Mouse (Mus musculus): ENCODE results near the gene Gpd1. TPM values are rescaled to one million over a fixed set of nuclear protein-coding genes. Genes with fewer than 3 reads are reported as not detected.

Gene Gpd1
- total and polyA plus RNA-seq, 3 experiments = 0.24 to 0.56 (median 0.25) TPM

DNA sequence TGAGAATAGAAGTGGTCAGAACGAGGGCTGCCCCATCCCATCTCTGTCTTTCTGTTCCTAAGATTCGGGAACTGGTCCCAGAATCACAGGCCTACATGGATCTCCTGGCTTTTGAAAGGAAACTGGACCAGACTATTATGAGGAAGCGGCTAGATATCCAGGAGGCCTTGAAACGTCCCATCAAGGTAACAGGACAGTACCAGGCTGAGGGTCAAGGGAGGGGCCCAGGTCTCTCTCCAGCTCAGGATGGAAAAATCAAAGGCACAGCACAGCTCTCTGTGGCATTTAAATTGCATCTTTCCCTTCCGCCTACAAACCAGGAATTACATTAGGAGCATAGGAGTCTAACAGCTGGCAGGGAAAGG lies 13.7 kb upstream of the Gpd1 start:
- peaks cover 31 to 49% of the 10 kb centered on the region in 2 experiments for H3K36me3 ChIP-seq (replicated peaks in 1 of 2; ENCODE audit: control insufficient read depth in 1 of 2, insufficient read depth in 1 of 2, low read length in 1 of 2)
- H3K9me3 ChIP-seq (replicated peaks; ENCODE audit: low read length) = no peaks in the 10 kb centered on the region
- no peak overlapping the region for H3K9ac ChIP-seq (ENCODE audit: insufficient read depth, low read depth)
- no peak overlapping the region for H3K27ac ChIP-seq (ENCODE audit: insufficient read depth, low read depth)
- no peak overlapping the region for H3K4me3 ChIP-seq (replicated peaks in 1 of 3; ENCODE audit: low read depth in 2 of 3, low read length in 2 of 3, poor library complexity in 1 of 3)
- in situ Hi-C loops (cut with MboI; ENCODE audit: low pct_ligation_motif_present, low pct_unique_long_range_greater_than_20kb, low sequenced_read_pairs) (no loop called here), dilution Hi-C loops (cut with MboI; ENCODE audit: extremely low pct_ligation_motif_present, extremely low pct_unique_long_range_greater_than_20kb, low sequenced_read_pairs) (no loop called here)
- no peaks in the 10 kb centered on the region; the same call in 1 of the 2 replicates for H3K79me2 ChIP-seq (replicated peaks; ENCODE audit: control insufficient read depth, extremely low read depth, insufficient read depth, poor library complexity, severe bottlenecking)
- no peak for TF ChIP-seq JUND (conservative IDR thresholded peaks at IDR 0.05; ENCODE audit: low read depth, low read length)
- TF ChIP-seq MAFK (IDR thresholded peaks at IDR 0.05; ENCODE audit: insufficient replicate concordance, low read length) = no peak
- no peak for TF ChIP-seq USF2 (conservative IDR thresholded peaks at IDR 0.05; ENCODE audit: low read depth, low read length)
- peaks cover under 1% of the 10 kb centered on the region for H3K27me3 ChIP-seq (replicated peaks)
- H3K4me2 ChIP-seq (ENCODE audit: insufficient read depth, low read depth, poor library complexity, severe bottlenecking) = no peak overlapping the region
- peaks cover 13 to 27% of the 10 kb centered on the region in 2 experiments for H3K4me1 ChIP-seq (ENCODE audit: control insufficient read depth in 1 of 2, insufficient read depth in 2 of 2)
- no peak for DNase-seq (ENCODE audit: extremely low read depth)

DNA sequence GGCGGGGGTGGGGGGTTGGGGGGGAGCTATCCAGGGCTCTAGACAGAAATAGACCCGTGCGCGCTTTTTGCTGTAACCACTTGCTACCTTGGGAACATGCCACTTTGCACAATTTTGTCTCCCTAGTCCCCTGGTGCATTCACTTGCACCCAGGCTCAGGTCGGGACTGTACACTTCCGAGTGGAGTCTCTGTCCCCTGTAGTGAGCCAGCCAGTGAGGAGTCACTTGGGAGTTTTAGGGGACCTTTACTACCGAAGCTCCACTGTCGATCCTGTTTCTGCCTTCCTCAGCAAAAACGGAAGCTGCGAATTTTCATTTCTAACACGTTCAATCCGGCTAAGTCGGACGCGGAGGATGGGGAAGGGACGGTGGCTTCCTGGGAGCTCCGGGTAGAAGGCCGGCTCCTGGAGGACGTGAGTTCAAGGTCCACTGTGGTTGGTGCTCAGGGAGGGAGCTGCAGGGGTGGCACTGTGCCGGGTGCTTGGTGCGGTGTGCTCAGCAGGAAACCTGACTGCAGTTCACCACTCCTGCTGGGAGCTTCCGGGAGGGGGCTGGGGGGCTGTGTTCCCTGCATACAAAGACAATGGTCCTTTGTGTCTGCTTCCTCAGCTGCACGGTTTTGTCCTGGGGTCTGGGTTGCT lies 13.2 kb upstream of the Gpd1 start:
- Histone ChIP-seq H3K79me2 (replicated peaks; ENCODE audit: control insufficient read depth, extremely low read depth, insufficient read depth, poor library complexity, severe bottlenecking) (no peaks in the 10 kb centered on the region; the same call in 1 of the 2 replicates), H3K9me3 (replicated peaks; ENCODE audit: low read length) (no peaks in the 10 kb centered on the region), H3K27ac (ENCODE audit: insufficient read depth, low read depth) (no peak overlapping the region), H3K4me1 (ENCODE audit: control insufficient read depth in 1 of 2, insufficient read depth in 2 of 2) (peaks cover 10 to 27% of the 10 kb centered on the region in 2 experiments), H3K4me2 (ENCODE audit: insufficient read depth, low read depth, poor library complexity, severe bottlenecking) (no peak overlapping the region), H3K4me3 (replicated peaks in 1 of 3; ENCODE audit: low read depth in 2 of 3, low read length in 2 of 3, poor library complexity in 1 of 3) (no peak overlapping the region), H3K9ac (ENCODE audit: insufficient read depth, low read depth) (no peak overlapping the region), H3K27me3 (replicated peaks) (no peaks in the 10 kb centered on the region), H3K36me3 (replicated peaks in 1 of 2; ENCODE audit: control insufficient read depth in 1 of 2, insufficient read depth in 1 of 2, low read length in 1 of 2) (peaks cover 35 to 54% of the 10 kb centered on the region in 2 experiments)
- in situ Hi-C loops (cut with MboI; ENCODE audit: low pct_ligation_motif_present, low pct_unique_long_range_greater_than_20kb, low sequenced_read_pairs) = no loop called here
- no peak for DNase-seq (ENCODE audit: extremely low read depth)
- dilution Hi-C loops (cut with MboI; ENCODE audit: extremely low pct_ligation_motif_present, extremely low pct_unique_long_range_greater_than_20kb, low sequenced_read_pairs) = no loop called here
- TF ChIP-seq JUN (IDR thresholded peaks at IDR 0.05; ENCODE audit: insufficient read depth, low read depth, low read length) = no peak

- no peak overlapping the region for H3K4me2 ChIP-seq (ENCODE audit: insufficient read depth, low read depth, poor library complexity, severe bottlenecking)
- H3K27ac ChIP-seq (ENCODE audit: insufficient read depth, low read depth) = no peak overlapping the region
- H3K9ac ChIP-seq (ENCODE audit: insufficient read depth, low read depth) = no peak overlapping the region
- no peak for DNase-seq (ENCODE audit: extremely low read depth)
- dilution Hi-C loops (cut with MboI; ENCODE audit: extremely low pct_ligation_motif_present, extremely low pct_unique_long_range_greater_than_20kb, low sequenced_read_pairs) = no loop called here
- TF ChIP-seq CTCF (conservative IDR thresholded peaks at IDR 0.05 in 1 of 2, IDR thresholded peaks at IDR 0.05 in 1 of 2; ENCODE audit: low read depth in 2 of 2, low read length in 2 of 2) (no peak), ZKSCAN1 (IDR thresholded peaks at IDR 0.05; ENCODE audit: borderline replicate concordance, low read depth, low read length) (no peak), MAZ (IDR thresholded peaks at IDR 0.05; ENCODE audit: low read depth, low read length) (no peak), UBTF (IDR thresholded peaks at IDR 0.05; ENCODE audit: low read depth, low read length) (no peak), ETS1 (conservative IDR thresholded peaks at IDR 0.05; ENCODE audit: low read depth, low read length) (no peak), MAX (IDR thresholded peaks at IDR 0.05; ENCODE audit: low read length) (no peak), RCOR1 (conservative IDR thresholded peaks at IDR 0.05; ENCODE audit: low read depth, low read length) (no peak), JUND (conservative IDR thresholded peaks at IDR 0.05; ENCODE audit: low read depth, low read length) (no peak), JUN (IDR thresholded peaks at IDR 0.05; ENCODE audit: insufficient read depth, low read depth, low read length) (no peak), SIN3A (IDR thresholded peaks at IDR 0.05; ENCODE audit: low read length) (no peak), SMC3 (IDR thresholded peaks at IDR 0.05; ENCODE audit: low read depth, low read length) (no peak), EP300 (IDR thresholded peaks at IDR 0.05; ENCODE audit: low read length) (no peak), USF1 (IDR thresholded peaks at IDR 0.05; ENCODE audit: low read depth, low read length) (no peak), PAX5 (IDR thresholded peaks at IDR 0.05; ENCODE audit: low read length) (no peak), NRF1 (IDR thresholded peaks at IDR 0.05; ENCODE audit: low read depth, low read length) (no peak), RAD21 (IDR thresholded peaks at IDR 0.05; ENCODE audit: low read depth, low read length) (no peak), TCF12 (IDR thresholded peaks at IDR 0.05; ENCODE audit: low read depth, low read length) (no peak)
- no peaks in the 10 kb centered on the region for H3K27me3 ChIP-seq (replicated peaks)
- in situ Hi-C loops (cut with MboI; ENCODE audit: low pct_ligation_motif_present, low pct_unique_long_range_greater_than_20kb, low sequenced_read_pairs) = no loop called here
- no peaks in the 10 kb centered on the region; the same call in 1 of the 2 replicates for H3K79me2 ChIP-seq (replicated peaks; ENCODE audit: control insufficient read depth, extremely low read depth, insufficient read depth, poor library complexity, severe bottlenecking)
- peaks cover 43 to 61% of the 10 kb centered on the region in 2 experiments for H3K36me3 ChIP-seq (replicated peaks in 1 of 2; ENCODE audit: control insufficient read depth in 1 of 2, insufficient read depth in 1 of 2, low read length in 1 of 2)
- H3K9me3 ChIP-seq (replicated peaks; ENCODE audit: low read length) = no peaks in the 10 kb centered on the region
- H3K4me1 ChIP-seq (ENCODE audit: control insufficient read depth in 1 of 2, insufficient read depth in 2 of 2) = peaks cover 10 to 27% of the 10 kb centered on the region in 2 experiments
- no peak overlapping the region for H3K4me3 ChIP-seq (replicated peaks in 1 of 3; ENCODE audit: low read depth in 2 of 3, low read length in 2 of 3, poor library complexity in 1 of 3)
Observed at GRCm38 (mm10) chr15:99704881-99705280, 12.4 kb upstream of the Gpd1 start.
